Mouse (Mus musculus): ENCODE data around the gene Ten1.

Gene Ten1

GRCm38 (mm10) chr11:116250898-116251297 lies 52.2 kb downstream of the Ten1 start:
- TF ChIP-seq CTCF (conservative IDR thresholded peaks at IDR 0.05; ENCODE audit: low read length) (no peak), POU5F1 (IDR thresholded peaks at IDR 0.05; ENCODE audit: borderline replicate concordance, low read length) (no peak), NANOG (IDR thresholded peaks at IDR 0.05; ENCODE audit: borderline replicate concordance, low read length) (no peak)
- no peaks in the 10 kb centered on the region for H3K9me3 ChIP-seq (ENCODE audit: low read length)
- no peak overlapping the region for H3K4me3 ChIP-seq (replicated peaks; ENCODE audit: low read length)
- peaks cover 30% of the 10 kb centered on the region for H3K4me1 ChIP-seq (replicated peaks; ENCODE audit: low read depth, low read length)
- peaks cover 99% of the 10 kb centered on the region for H3K36me3 ChIP-seq (ENCODE audit: insufficient read depth, low read length)
- no peaks in the 10 kb centered on the region for H3K27me3 ChIP-seq (ENCODE audit: insufficient read depth, low read length)

DNA sequence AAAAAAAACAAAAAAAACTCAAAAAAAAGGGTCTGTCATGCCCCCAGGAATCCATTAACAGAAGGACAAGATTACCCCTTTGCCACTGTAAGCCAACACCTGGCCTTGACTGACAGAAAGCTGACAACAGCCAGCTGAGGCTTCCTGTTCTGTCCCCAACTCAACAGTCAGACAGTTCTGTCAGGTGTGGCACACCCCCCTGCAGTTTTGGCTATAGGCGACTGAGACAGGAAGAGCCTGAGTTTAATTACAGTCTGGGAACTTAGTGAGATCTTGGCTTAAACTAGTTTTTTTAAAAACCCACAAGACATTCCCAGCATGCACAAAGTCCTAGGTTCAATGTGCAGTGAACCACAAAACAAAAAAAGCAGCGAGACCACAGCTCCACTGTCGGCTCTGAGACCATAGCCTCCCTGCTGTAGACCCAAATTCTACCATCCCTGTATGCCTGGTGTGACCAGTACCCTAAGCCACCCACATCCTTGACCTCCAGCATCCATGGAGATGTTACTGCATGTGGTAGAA lies 54.5 kb downstream of the Ten1 start:
- TF ChIP-seq POU5F1 (IDR thresholded peaks at IDR 0.05; ENCODE audit: borderline replicate concordance, low read length), result no peak
- no peak for TF ChIP-seq CTCF (conservative IDR thresholded peaks at IDR 0.05; ENCODE audit: low read length)
- TF ChIP-seq NANOG (IDR thresholded peaks at IDR 0.05; ENCODE audit: borderline replicate concordance, low read length), result no peak

DNA sequence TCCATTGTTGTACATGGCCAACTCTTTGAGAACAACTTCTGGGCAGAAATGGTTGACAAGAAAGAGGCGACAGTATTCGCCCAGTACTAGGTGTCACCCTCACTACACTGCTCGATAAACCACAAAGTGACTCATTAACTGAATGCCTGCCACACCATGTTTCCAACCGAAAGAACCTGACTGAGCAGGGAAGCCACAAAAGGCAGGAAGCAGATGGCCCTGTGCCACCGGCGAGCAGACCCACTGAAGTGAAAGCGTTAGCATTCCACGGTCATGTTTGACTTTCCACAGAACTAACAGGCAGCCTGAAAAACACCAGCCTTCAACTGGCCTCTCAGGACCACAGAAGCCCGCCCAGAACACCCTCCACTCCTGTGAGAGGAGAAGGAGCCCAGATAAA lies 56.0 kb downstream of the Ten1 start:
- H3K4me1 ChIP-seq (replicated peaks; ENCODE audit: low read depth, low read length), result peaks cover 6% of the 10 kb centered on the region
- no peaks in the 10 kb centered on the region for H3K27me3 ChIP-seq (ENCODE audit: insufficient read depth, low read length)
- H3K4me3 ChIP-seq (replicated peaks; ENCODE audit: low read length), result no peak overlapping the region
- H3K9me3 ChIP-seq (ENCODE audit: low read length), result no peaks in the 10 kb centered on the region
- no peak for TF ChIP-seq POU5F1 (IDR thresholded peaks at IDR 0.05; ENCODE audit: borderline replicate concordance, low read length)
- no peak for TF ChIP-seq CTCF (conservative IDR thresholded peaks at IDR 0.05; ENCODE audit: low read length)
- TF ChIP-seq NANOG (IDR thresholded peaks at IDR 0.05; ENCODE audit: borderline replicate concordance, low read length), result no peak
- peaks cover 94% of the 10 kb centered on the region for H3K36me3 ChIP-seq (ENCODE audit: insufficient read depth, low read length)

More for the DNA sequence above, 54.5 kb downstream of the Ten1 start:
- Histone ChIP-seq H3K4me1 (replicated peaks; ENCODE audit: low read depth, low read length) (peaks cover 13% of the 10 kb centered on the region), H3K9me3 (ENCODE audit: low read length) (no peaks in the 10 kb centered on the region), H3K4me3 (replicated peaks; ENCODE audit: low read length) (no peak overlapping the region), H3K27me3 (ENCODE audit: insufficient read depth, low read length) (no peaks in the 10 kb centered on the region), H3K36me3 (ENCODE audit: insufficient read depth, low read length) (peaks cover 94% of the 10 kb centered on the region)

GRCm38 (mm10) chr11:116255090-116255981 lies 56.7 kb downstream of the Ten1 start:
- peaks cover 6% of the 10 kb centered on the region for H3K4me1 ChIP-seq (replicated peaks; ENCODE audit: low read depth, low read length)

GRCm38 (mm10) chr11:116255982-116256675 lies 57.5 kb downstream of the Ten1 start:
- H3K9me3 ChIP-seq (ENCODE audit: low read length), result no peaks in the 10 kb centered on the region
- H3K36me3 ChIP-seq (ENCODE audit: insufficient read depth, low read length), result peaks cover 94% of the 10 kb centered on the region
- peaks cover 6% of the 10 kb centered on the region for H3K4me1 ChIP-seq (replicated peaks; ENCODE audit: low read depth, low read length)
- TF ChIP-seq CTCF (conservative IDR thresholded peaks at IDR 0.05; ENCODE audit: low read length) (no peak), POU5F1 (IDR thresholded peaks at IDR 0.05; ENCODE audit: borderline replicate concordance, low read length) (no peak), NANOG (IDR thresholded peaks at IDR 0.05; ENCODE audit: borderline replicate concordance, low read length) (no peak)
- no peak overlapping the region for H3K4me3 ChIP-seq (replicated peaks; ENCODE audit: low read length)
- H3K27me3 ChIP-seq (ENCODE audit: insufficient read depth, low read length), result no peaks in the 10 kb centered on the region

More at GRCm38 (mm10) chr11:116255090-116255981, 56.7 kb downstream of the Ten1 start:
- no peaks in the 10 kb centered on the region for H3K9me3 ChIP-seq (ENCODE audit: low read length)
- H3K27me3 ChIP-seq (ENCODE audit: insufficient read depth, low read length), result no peaks in the 10 kb centered on the region
- peaks cover 94% of the 10 kb centered on the region for H3K36me3 ChIP-seq (ENCODE audit: insufficient read depth, low read length)
- TF ChIP-seq NANOG (IDR thresholded peaks at IDR 0.05; ENCODE audit: borderline replicate concordance, low read length), result no peak
- TF ChIP-seq CTCF (conservative IDR thresholded peaks at IDR 0.05; ENCODE audit: low read length), result no peak
- TF ChIP-seq POU5F1 (IDR thresholded peaks at IDR 0.05; ENCODE audit: borderline replicate concordance, low read length), result no peak
- no peak overlapping the region for H3K4me3 ChIP-seq (replicated peaks; ENCODE audit: low read length)

GRCm38 (mm10) chr11:116259461-116259860 lies 60.8 kb downstream of the Ten1 start:
- TF ChIP-seq CTCF (conservative IDR thresholded peaks at IDR 0.05; ENCODE audit: low read length) (no peak), POU5F1 (IDR thresholded peaks at IDR 0.05; ENCODE audit: borderline replicate concordance, low read length) (no peak), NANOG (IDR thresholded peaks at IDR 0.05; ENCODE audit: borderline replicate concordance, low read length) (no peak)
- Histone ChIP-seq H3K4me3 (replicated peaks; ENCODE audit: low read length) (no peak overlapping the region), H3K27me3 (ENCODE audit: insufficient read depth, low read length) (no peaks in the 10 kb centered on the region), H3K4me1 (replicated peaks; ENCODE audit: low read depth, low read length) (peaks cover 8% of the 10 kb centered on the region), H3K36me3 (ENCODE audit: insufficient read depth, low read length) (peaks cover 93% of the 10 kb centered on the region), H3K9me3 (ENCODE audit: low read length) (no peaks in the 10 kb centered on the region)

- no peak overlapping the region for H3K4me3 ChIP-seq (replicated peaks; ENCODE audit: low read length)
- H3K36me3 ChIP-seq (ENCODE audit: insufficient read depth, low read length), result peaks cover 93% of the 10 kb centered on the region
- TF ChIP-seq POU5F1 (IDR thresholded peaks at IDR 0.05; ENCODE audit: borderline replicate concordance, low read length), result no peak
- no peak for TF ChIP-seq NANOG (IDR thresholded peaks at IDR 0.05; ENCODE audit: borderline replicate concordance, low read length)
- no peak for TF ChIP-seq CTCF (conservative IDR thresholded peaks at IDR 0.05; ENCODE audit: low read length)
- H3K9me3 ChIP-seq (ENCODE audit: low read length), result no peaks in the 10 kb centered on the region
- peaks cover 8% of the 10 kb centered on the region for H3K4me1 ChIP-seq (replicated peaks; ENCODE audit: low read depth, low read length)
- H3K27me3 ChIP-seq (ENCODE audit: insufficient read depth, low read length), result no peaks in the 10 kb centered on the region
These were observed 61.6 kb downstream of the Ten1 start for GRCm38 (mm10) chr11:116260259-116260658.

Measured in E14TG2a.4 (cell line).